Mouse (Mus musculus): ENCODE results near the gene Erich3. TPM values are rescaled to one million over a fixed set of nuclear protein-coding genes. Genes with fewer than 3 reads are reported as not detected.

Gene Erich3
- polyA plus RNA-seq, 1 experiment from 2014 or later: 0.23 TPM

DNA sequence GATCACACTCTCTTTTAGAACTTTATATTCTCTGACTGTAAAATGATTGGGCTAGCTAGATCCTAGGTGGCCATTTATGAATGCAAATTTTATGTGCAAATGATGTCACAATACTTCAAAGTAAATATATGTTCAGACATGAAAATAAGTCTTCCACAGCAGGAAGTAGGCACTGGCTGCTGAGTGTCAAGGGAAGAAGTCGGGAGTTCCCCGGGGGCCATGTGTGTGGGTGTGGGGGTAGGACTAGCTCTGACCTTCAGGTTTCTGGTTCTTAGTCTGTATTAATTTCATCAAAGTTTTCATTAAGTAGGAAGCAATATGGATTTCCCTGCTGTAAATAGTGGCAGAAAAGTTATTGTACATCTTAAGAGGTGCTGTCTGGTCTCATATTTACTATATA is 20.0 kb downstream of the Erich3 start:
- Histone ChIP-seq H3K9me3 (ENCODE audit: control insufficient read depth, low read length) (no peaks in the 10 kb centered on the region), H3K27me3 (ENCODE audit: control insufficient read depth, insufficient read depth, low read length) (no peaks in the 10 kb centered on the region), H3K27ac (replicated peaks in 1 of 2; ENCODE audit: control insufficient read depth in 1 of 2, insufficient read depth in 1 of 2, low read depth in 2 of 2, low read length in 2 of 2) (no peak overlapping the region), H3K4me1 (ENCODE audit: control insufficient read depth in 2 of 2, insufficient read depth in 2 of 2, low read length in 2 of 2) (no peaks in the 10 kb centered on the region), H3K4me2 (ENCODE audit: low read length) (no peak overlapping the region), H3K4me3 (ENCODE audit: control insufficient read depth in 1 of 2, insufficient read depth in 1 of 2, low read depth in 1 of 2, low read length in 2 of 2) (no peak overlapping the region), H3K36me3 (ENCODE audit: control insufficient read depth, insufficient read depth, low read length) (no peaks in the 10 kb centered on the region), H3K9ac (ENCODE audit: low read length) (no peak overlapping the region)
- no peak for ATAC-seq (ENCODE audit: insufficient number of reproducible peaks, insufficient read depth, low FRiP score, low read depth)
- 95% methylated on average over 2 of the region's 2 CpGs for WGBS

DNA sequence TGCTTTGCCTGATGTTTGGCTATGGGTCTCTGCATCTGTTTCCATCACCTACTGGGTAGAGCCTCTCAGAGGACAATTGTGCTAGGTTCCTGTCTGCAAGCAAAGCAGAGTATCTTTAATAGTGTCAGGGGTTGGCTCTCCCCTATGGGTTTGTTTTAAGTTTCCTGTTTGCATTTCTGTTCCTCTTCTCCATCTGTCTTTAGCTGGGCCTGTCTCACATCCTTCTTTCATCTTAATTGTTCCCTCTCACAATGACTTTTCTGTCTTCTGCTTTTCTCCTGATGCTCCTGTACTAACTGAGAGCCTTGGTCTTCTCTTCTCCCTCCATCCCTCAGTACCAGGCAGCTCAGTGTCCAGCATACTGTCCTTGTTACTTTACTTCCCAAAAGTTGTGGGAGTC is 26.6 kb downstream of the Erich3 start:
- Histone ChIP-seq H3K27me3 (ENCODE audit: control insufficient read depth, insufficient read depth, low read length) (no peaks in the 10 kb centered on the region), H3K36me3 (ENCODE audit: control insufficient read depth, insufficient read depth, low read length) (no peaks in the 10 kb centered on the region), H3K4me2 (ENCODE audit: low read length) (no peak overlapping the region), H3K9ac (ENCODE audit: low read length) (no peak overlapping the region), H3K4me1 (ENCODE audit: control insufficient read depth in 2 of 2, insufficient read depth in 2 of 2, low read length in 2 of 2) (peaks cover 6 to 8% of the 10 kb centered on the region in 2 experiments), H3K9me3 (ENCODE audit: control insufficient read depth, low read length) (no peaks in the 10 kb centered on the region), H3K4me3 (ENCODE audit: control insufficient read depth in 1 of 2, insufficient read depth in 1 of 2, low read depth in 1 of 2, low read length in 2 of 2) (no peak overlapping the region), H3K27ac (replicated peaks in 1 of 2; ENCODE audit: control insufficient read depth in 1 of 2, insufficient read depth in 1 of 2, low read depth in 2 of 2, low read length in 2 of 2) (no peak overlapping the region)
- no peak for ATAC-seq (ENCODE audit: insufficient number of reproducible peaks, insufficient read depth, low FRiP score, low read depth)

DNA sequence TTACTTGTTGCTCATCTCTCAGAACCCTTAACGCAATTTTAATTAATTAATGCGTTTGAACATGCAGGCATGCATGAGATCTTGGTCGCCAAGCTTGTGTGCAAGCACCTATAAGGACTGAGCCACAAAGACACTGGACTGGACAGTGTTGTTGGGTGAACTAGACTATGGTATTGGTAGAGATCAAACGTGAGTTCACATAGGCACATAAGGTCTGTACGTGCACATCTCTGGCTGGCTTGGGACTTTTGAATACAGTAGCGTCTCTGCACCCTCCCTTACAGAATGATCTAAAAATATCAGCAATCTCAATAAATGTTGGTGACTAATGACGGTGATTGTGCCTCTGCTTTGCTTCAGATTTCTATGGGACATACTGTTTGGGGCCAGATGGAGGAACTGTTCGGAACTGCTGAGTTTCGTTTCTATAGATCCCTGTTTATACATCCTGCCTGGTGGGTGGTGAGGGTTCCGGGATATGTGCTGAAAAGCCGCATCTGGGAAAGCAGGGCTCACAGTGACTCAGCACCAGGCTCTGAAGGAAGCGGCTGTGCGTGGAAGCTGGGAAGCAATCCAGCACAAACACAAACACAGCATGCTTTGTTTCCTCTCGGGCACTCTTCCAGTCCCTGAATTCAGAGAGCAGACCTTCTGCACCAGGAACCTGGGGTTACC is 28.4 kb downstream of the Erich3 start:
- Histone ChIP-seq H3K36me3 (ENCODE audit: control insufficient read depth, insufficient read depth, low read length) (no peaks in the 10 kb centered on the region), H3K9me3 (ENCODE audit: control insufficient read depth, low read length) (no peaks in the 10 kb centered on the region), H3K4me3 (ENCODE audit: control insufficient read depth in 1 of 2, insufficient read depth in 1 of 2, low read depth in 1 of 2, low read length in 2 of 2) (no peak overlapping the region), H3K27ac (replicated peaks in 1 of 2; ENCODE audit: control insufficient read depth in 1 of 2, insufficient read depth in 1 of 2, low read depth in 2 of 2, low read length in 2 of 2) (peak overlapping the region in 1 of 2 experiments; percentile 32; a peak in 2 of 4 replicates), H3K4me2 (ENCODE audit: low read length) (peak overlapping the region; percentile 22), H3K27me3 (ENCODE audit: control insufficient read depth, insufficient read depth, low read length) (no peaks in the 10 kb centered on the region), H3K4me1 (ENCODE audit: control insufficient read depth in 2 of 2, insufficient read depth in 2 of 2, low read length in 2 of 2) (peaks cover 9 to 10% of the 10 kb centered on the region in 2 experiments), H3K9ac (ENCODE audit: low read length) (no peak overlapping the region)
- peak; percentile 86 for ATAC-seq (ENCODE audit: insufficient number of reproducible peaks, insufficient read depth, low FRiP score, low read depth)
- WGBS: 45% methylated on average over 14 of the region's 14 CpGs

DNA sequence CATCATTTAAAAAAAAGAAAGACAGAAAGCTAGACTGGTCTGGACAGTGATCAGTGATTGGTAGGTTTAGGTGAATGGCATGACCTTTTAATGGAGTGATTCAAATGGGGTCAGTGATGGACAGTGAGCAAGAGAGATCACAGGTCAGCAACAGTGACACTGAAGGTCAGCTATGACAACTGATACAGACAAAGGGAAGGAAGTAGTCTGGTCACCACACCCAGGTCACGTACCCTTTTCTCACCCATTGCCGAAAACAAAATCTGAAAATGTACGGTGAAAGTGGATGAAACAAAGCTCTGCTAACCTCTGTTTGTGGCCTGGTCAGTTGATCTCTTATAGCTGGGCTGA is 28.9 kb downstream of the Erich3 start:
- Histone ChIP-seq H3K9ac (ENCODE audit: low read length) (no peak overlapping the region), H3K4me3 (ENCODE audit: control insufficient read depth in 1 of 2, insufficient read depth in 1 of 2, low read depth in 1 of 2, low read length in 2 of 2) (no peak overlapping the region), H3K27ac (replicated peaks in 1 of 2; ENCODE audit: control insufficient read depth in 1 of 2, insufficient read depth in 1 of 2, low read depth in 2 of 2, low read length in 2 of 2) (no peak overlapping the region; a peak in 1 of 4 replicates), H3K36me3 (ENCODE audit: control insufficient read depth, insufficient read depth, low read length) (no peaks in the 10 kb centered on the region), H3K4me2 (ENCODE audit: low read length) (peak overlapping the region; percentile 22), H3K9me3 (ENCODE audit: control insufficient read depth, low read length) (no peaks in the 10 kb centered on the region), H3K4me1 (ENCODE audit: control insufficient read depth in 2 of 2, insufficient read depth in 2 of 2, low read length in 2 of 2) (peaks cover 9 to 10% of the 10 kb centered on the region in 2 experiments), H3K27me3 (ENCODE audit: control insufficient read depth, insufficient read depth, low read length) (no peaks in the 10 kb centered on the region)
- ATAC-seq (ENCODE audit: insufficient number of reproducible peaks, insufficient read depth, low FRiP score, low read depth): 0 out of 2 replicates have a peak, but pooled peaks have one; percentile 15
- 47% methylated on average over 3 of the region's 3 CpGs for WGBS

DNA sequence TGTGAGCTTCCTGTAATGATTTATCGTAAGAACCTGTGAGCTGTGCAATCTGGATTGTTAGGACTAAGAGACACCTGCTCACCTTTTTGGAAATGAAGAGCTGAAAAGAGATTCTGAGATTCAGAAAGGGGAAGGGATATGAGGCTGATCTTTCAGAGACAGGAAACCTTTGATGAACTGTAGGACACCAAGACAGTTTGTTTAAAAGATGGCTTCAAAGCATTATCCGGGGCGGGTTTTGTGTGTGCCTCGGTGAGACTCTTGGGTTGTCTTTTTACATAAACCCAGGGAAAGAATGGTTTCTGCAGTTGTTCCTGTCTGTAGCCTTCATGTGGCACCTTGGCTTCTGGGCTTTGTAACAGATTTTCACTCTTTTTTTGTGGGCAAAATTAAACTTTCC is 30.2 kb downstream of the Erich3 start:
- ATAC-seq (ENCODE audit: insufficient number of reproducible peaks, insufficient read depth, low FRiP score, low read depth): no peak
- Histone ChIP-seq H3K27ac (replicated peaks in 1 of 2; ENCODE audit: control insufficient read depth in 1 of 2, insufficient read depth in 1 of 2, low read depth in 2 of 2, low read length in 2 of 2) (no peak overlapping the region), H3K9ac (ENCODE audit: low read length) (no peak overlapping the region), H3K4me3 (ENCODE audit: control insufficient read depth in 1 of 2, insufficient read depth in 1 of 2, low read depth in 1 of 2, low read length in 2 of 2) (no peak overlapping the region), H3K36me3 (ENCODE audit: control insufficient read depth, insufficient read depth, low read length) (no peaks in the 10 kb centered on the region), H3K9me3 (ENCODE audit: control insufficient read depth, low read length) (no peaks in the 10 kb centered on the region), H3K4me2 (ENCODE audit: low read length) (no peak overlapping the region), H3K4me1 (ENCODE audit: control insufficient read depth in 2 of 2, insufficient read depth in 2 of 2, low read length in 2 of 2) (peaks cover 9 to 10% of the 10 kb centered on the region in 2 experiments), H3K27me3 (ENCODE audit: control insufficient read depth, insufficient read depth, low read length) (no peaks in the 10 kb centered on the region)
- 96% methylated on average over 4 of the region's 4 CpGs for WGBS

DNA sequence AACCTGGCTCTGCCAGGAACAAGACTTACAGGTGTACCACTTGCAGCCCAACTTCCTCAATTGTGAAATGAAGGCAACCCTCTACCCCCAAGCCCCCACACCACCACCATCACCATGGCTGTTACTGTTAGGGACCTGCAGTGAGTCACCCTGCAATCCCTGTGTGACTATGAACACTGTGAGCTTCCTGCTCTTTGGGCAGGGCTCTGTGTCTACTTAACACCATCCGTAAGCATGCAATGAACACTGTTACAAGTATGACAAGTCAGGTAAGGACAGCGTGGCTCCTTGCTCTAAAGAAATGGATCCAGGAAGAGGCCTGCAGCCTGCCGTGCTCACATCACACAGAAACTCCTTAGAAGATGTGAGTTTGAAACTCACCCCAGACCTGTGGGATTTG is 33.0 kb downstream of the Erich3 start:
- Histone ChIP-seq H3K27ac (replicated peaks in 1 of 2; ENCODE audit: control insufficient read depth in 1 of 2, insufficient read depth in 1 of 2, low read depth in 2 of 2, low read length in 2 of 2) (no peak overlapping the region), H3K36me3 (ENCODE audit: control insufficient read depth, insufficient read depth, low read length) (no peaks in the 10 kb centered on the region), H3K9me3 (ENCODE audit: control insufficient read depth, low read length) (no peaks in the 10 kb centered on the region), H3K27me3 (ENCODE audit: control insufficient read depth, insufficient read depth, low read length) (no peaks in the 10 kb centered on the region), H3K4me3 (ENCODE audit: control insufficient read depth in 1 of 2, insufficient read depth in 1 of 2, low read depth in 1 of 2, low read length in 2 of 2) (no peak overlapping the region), H3K4me1 (ENCODE audit: control insufficient read depth in 2 of 2, insufficient read depth in 2 of 2, low read length in 2 of 2) (peaks cover 8 to 9% of the 10 kb centered on the region in 2 experiments), H3K4me2 (ENCODE audit: low read length) (no peak overlapping the region), H3K9ac (ENCODE audit: low read length) (no peak overlapping the region)
- ATAC-seq (ENCODE audit: insufficient number of reproducible peaks, insufficient read depth, low FRiP score, low read depth): no peak
- WGBS: 95% methylated on average over 3 of the region's 3 CpGs

DNA sequence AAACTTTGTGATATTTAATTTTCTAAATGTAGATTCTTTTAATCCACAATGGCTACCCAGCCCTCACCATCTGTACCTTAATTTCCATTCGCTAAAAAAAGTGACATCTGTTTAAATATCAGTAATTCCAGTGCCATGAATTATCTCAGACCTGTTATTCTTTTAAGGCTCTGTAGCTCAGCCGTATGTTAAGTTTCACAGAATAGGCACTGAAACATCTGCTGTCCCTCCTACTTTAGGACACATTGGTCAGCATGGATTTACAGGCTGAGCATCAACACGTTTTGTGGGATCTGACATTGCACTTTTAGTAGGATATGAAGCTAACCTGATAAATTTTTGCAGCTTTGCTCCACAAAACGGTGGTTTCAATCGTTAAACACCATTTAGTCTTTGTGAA is 35.2 kb downstream of the Erich3 start:
- no peaks in the 10 kb centered on the region for H3K27me3 ChIP-seq (ENCODE audit: control insufficient read depth, insufficient read depth, low read length)
- no peaks in the 10 kb centered on the region for H3K36me3 ChIP-seq (ENCODE audit: control insufficient read depth, insufficient read depth, low read length)
- H3K4me3 ChIP-seq (ENCODE audit: control insufficient read depth in 1 of 2, insufficient read depth in 1 of 2, low read depth in 1 of 2, low read length in 2 of 2): no peak overlapping the region
- H3K4me2 ChIP-seq (ENCODE audit: low read length): no peak overlapping the region
- no peak for ATAC-seq (ENCODE audit: insufficient number of reproducible peaks, insufficient read depth, low FRiP score, low read depth)
- 70% methylated on average over 5 of the region's 5 CpGs for WGBS
- peaks cover 8 to 9% of the 10 kb centered on the region in 2 experiments for H3K4me1 ChIP-seq (ENCODE audit: control insufficient read depth in 2 of 2, insufficient read depth in 2 of 2, low read length in 2 of 2)
- no peaks in the 10 kb centered on the region for H3K9me3 ChIP-seq (ENCODE audit: control insufficient read depth, low read length)
- no peak overlapping the region for H3K27ac ChIP-seq (replicated peaks in 1 of 2; ENCODE audit: control insufficient read depth in 1 of 2, insufficient read depth in 1 of 2, low read depth in 2 of 2, low read length in 2 of 2)
- H3K9ac ChIP-seq (ENCODE audit: low read length): no peak overlapping the region

DNA sequence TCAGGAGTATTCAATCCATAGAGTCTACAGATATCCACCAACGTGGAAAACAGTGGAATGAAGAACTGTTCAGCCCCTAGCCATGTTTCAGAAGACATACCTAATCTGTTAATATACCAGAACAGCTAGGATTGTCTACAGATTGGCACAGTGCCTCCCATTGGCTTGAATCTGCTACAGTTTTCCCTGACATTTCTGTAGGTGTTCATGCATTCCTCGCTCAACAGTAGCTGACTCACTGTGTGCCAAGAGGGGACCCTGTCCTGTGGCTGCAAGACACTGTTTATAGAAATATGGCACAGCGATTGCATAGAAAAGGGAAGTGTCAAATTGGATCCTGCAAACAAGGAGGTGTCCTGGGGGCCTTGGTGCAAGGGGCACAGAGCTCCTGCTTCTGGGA is 36.6 kb downstream of the Erich3 start:
- 79% methylated on average over 3 of the region's 3 CpGs for WGBS
- no peak overlapping the region for H3K9ac ChIP-seq (ENCODE audit: low read length)
- no peaks in the 10 kb centered on the region for H3K9me3 ChIP-seq (ENCODE audit: control insufficient read depth, low read length)
- no peak overlapping the region for H3K27ac ChIP-seq (replicated peaks in 1 of 2; ENCODE audit: control insufficient read depth in 1 of 2, insufficient read depth in 1 of 2, low read depth in 2 of 2, low read length in 2 of 2)
- H3K36me3 ChIP-seq (ENCODE audit: control insufficient read depth, insufficient read depth, low read length): no peaks in the 10 kb centered on the region
- H3K4me3 ChIP-seq (ENCODE audit: control insufficient read depth in 1 of 2, insufficient read depth in 1 of 2, low read depth in 1 of 2, low read length in 2 of 2): no peak overlapping the region
- ATAC-seq (ENCODE audit: insufficient number of reproducible peaks, insufficient read depth, low FRiP score, low read depth): no peak
- H3K4me1 ChIP-seq (ENCODE audit: control insufficient read depth in 2 of 2, insufficient read depth in 2 of 2, low read length in 2 of 2): peaks cover 8 to 18% of the 10 kb centered on the region in 2 experiments
- H3K4me2 ChIP-seq (ENCODE audit: low read length): no peak overlapping the region
- no peaks in the 10 kb centered on the region for H3K27me3 ChIP-seq (ENCODE audit: control insufficient read depth, insufficient read depth, low read length)
